Mouse (Mus musculus) MEL (cell line): ENCODE measurements around the gene Mark1. TPM values are rescaled to one million over a fixed set of nuclear protein-coding genes. Genes with fewer than 3 reads are reported as not detected.
A peak's percentile ranks its signal among the peaks of the same experiment; 100 is the strongest.

Experiments used
- DNase-seq: peaks from one replicate; pipeline ENCODE4 v3.0.0; 2011; ENCODE audit warnings: low read depth, low spot score
- H3K27ac ChIP-seq: 2 replicates; pipeline ENCODE4 v1.5.1; 2012; ENCODE audit warnings: low read depth, mild to moderate bottlenecking, control low read depth, low read length, moderate library complexity; ENCODE audit not compliant: control insufficient read depth
- H3K27me3 ChIP-seq, 2 experiments: fragments of 150-350 bp in 1 of 2; sonication (generic) in 1 of 2; 2 replicates each; pipeline ENCODE4 v1.6.1; 2012; ENCODE audit warnings: low read length in 2 of 2, mild to moderate bottlenecking in 2 of 2, improper control_type of control experiment in 1 of 2, moderate library complexity in 1 of 2; ENCODE audit not compliant: insufficient read depth in 2 of 2, control insufficient read depth in 1 of 2
- H3K36me3 ChIP-seq, 2 experiments: 2 replicates each; pipeline ENCODE4 v1.6.1; 2012 to 2014; ENCODE audit warnings: low read length in 2 of 2, improper control_type of control experiment in 1 of 2, inconsistent platforms in 1 of 2, mild to moderate bottlenecking in 1 of 2; ENCODE audit not compliant: insufficient read depth in 2 of 2, control insufficient read depth in 1 of 2
- H3K4me1 ChIP-seq, 2 experiments: fragments of 150-350 bp in 1 of 2; sonication (generic) in 1 of 2; 2 replicates each; pipeline ENCODE4 v1.6.1; 2012; ENCODE audit warnings: low read length in 2 of 2, improper control_type of control experiment in 1 of 2, mild to moderate bottlenecking in 1 of 2; ENCODE audit not compliant: insufficient read depth in 2 of 2, control insufficient read depth in 1 of 2
- H3K4me3 ChIP-seq, 2 experiments: fragments of 150-350 bp in 1 of 2; sonication (generic) in 1 of 2; 2 replicates each; pipeline ENCODE4 v1.5.1; 2012; ENCODE audit warnings: low read depth in 2 of 2, low read length in 2 of 2, mild to moderate bottlenecking in 2 of 2, moderate library complexity in 2 of 2, control low read depth in 1 of 2, improper control_type of control experiment in 1 of 2; ENCODE audit not compliant: control insufficient read depth in 1 of 2, insufficient read depth in 1 of 2
- H3K79me2 ChIP-seq: 2 replicates; pipeline ENCODE4 v1.6.1; 2012; ENCODE audit warnings: mild to moderate bottlenecking, low read length, moderate library complexity; ENCODE audit not compliant: control insufficient read depth, poor library complexity, insufficient read depth
- H3K9ac ChIP-seq: 2 replicates; pipeline ENCODE4 v1.6.1; 2012; ENCODE audit warnings: low read depth, mild to moderate bottlenecking, control low read depth, low read length, moderate library complexity; ENCODE audit not compliant: control insufficient read depth, poor library complexity, severe bottlenecking
- H3K9me3 ChIP-seq: fragments of 150-350 bp; sonication (generic); replicated peaks from 2 replicates; pipeline ENCODE4 v1.6.1; 2012; ENCODE audit warnings: mild to moderate bottlenecking, low read length, improper control_type of control experiment, moderate library complexity; ENCODE audit not compliant: insufficient read depth
- CHD1 ChIP-seq: IDR thresholded peaks from 2 replicates; pipeline ENCODE4 v1.6.1; 2012; ENCODE audit warnings: low read depth, mild to moderate bottlenecking, inconsistent platforms, low read length, improper control_type of control experiment
- CTCF ChIP-seq, 3 experiments: IDR thresholded peaks in 2 of 3; conservative IDR thresholded peaks in 1 of 3; 2 replicates each; pipeline ENCODE4 v1.5.1; 2011 to 2012; ENCODE audit warnings: low read length in 3 of 3, low read depth in 2 of 3, mild to moderate bottlenecking in 2 of 3, improper control_type of control experiment in 1 of 3, inconsistent platforms in 1 of 3, mixed read lengths in 1 of 3, moderate library complexity in 1 of 3; ENCODE audit not compliant: control insufficient read depth in 1 of 3, insufficient read depth in 1 of 3, poor library complexity in 1 of 3, severe bottlenecking in 1 of 3
- ELF1 ChIP-seq: IDR thresholded peaks from 2 replicates; pipeline ENCODE4 v1.6.1; 2014; ENCODE audit warnings: low read depth, mild to moderate bottlenecking, inconsistent platforms, low read length, improper control_type of control experiment, moderate library complexity
- GABPA ChIP-seq: IDR thresholded peaks from 2 replicates; pipeline ENCODE4 v1.6.1; 2012; ENCODE audit warnings: low read depth, mild to moderate bottlenecking, inconsistent platforms, low read length, improper control_type of control experiment, moderate library complexity
- HCFC1 ChIP-seq: IDR thresholded peaks from 2 replicates; pipeline ENCODE4 v1.6.1; 2012; ENCODE audit warnings: low read depth, mild to moderate bottlenecking, inconsistent platforms, low read length, improper control_type of control experiment, moderate library complexity
- MEF2A ChIP-seq: IDR thresholded peaks from 2 replicates; pipeline ENCODE4 v1.6.1; 2014; ENCODE audit warnings: low read depth, mild to moderate bottlenecking, inconsistent platforms, low read length, improper control_type of control experiment; ENCODE audit not compliant: poor library complexity, insufficient replicate concordance, severe bottlenecking; ENCODE audit errors: extremely low read depth
- MXI1 ChIP-seq: IDR thresholded peaks from 2 replicates; pipeline ENCODE4 v1.6.1; 2011; ENCODE audit warnings: mild to moderate bottlenecking, low read depth, low read length, improper control_type of control experiment
- POLR2A ChIP-seq, 2 experiments: IDR thresholded peaks; 2 replicates each; pipeline ENCODE4 v1.6.1; 2011 to 2012; ENCODE audit warnings: low read length in 2 of 2, mild to moderate bottlenecking in 2 of 2, control low read depth in 1 of 2, improper control_type of control experiment in 1 of 2, low read depth in 1 of 2, moderate library complexity in 1 of 2; ENCODE audit not compliant: control insufficient read depth in 1 of 2, insufficient read depth in 1 of 2, poor library complexity in 1 of 2
- POLR2AphosphoS5 ChIP-seq: IDR thresholded peaks from 2 replicates; pipeline ENCODE4 v1.6.1; 2012; ENCODE audit warnings: low read depth, borderline replicate concordance, mild to moderate bottlenecking, inconsistent platforms, low read length, moderate library complexity, mixed read lengths
- RAD21 ChIP-seq: IDR thresholded peaks from 2 replicates; pipeline ENCODE4 v1.6.1; 2011; ENCODE audit warnings: mild to moderate bottlenecking, low read depth, low read length, improper control_type of control experiment
- SIN3A ChIP-seq: IDR thresholded peaks from 2 replicates; pipeline ENCODE4 v1.6.1; 2012; ENCODE audit warnings: low read length, improper control_type of control experiment, inconsistent platforms
- SMC3 ChIP-seq: IDR thresholded peaks from 2 replicates; pipeline ENCODE4 v1.6.1; 2011; ENCODE audit warnings: low read depth, low read length, improper control_type of control experiment
- TBP ChIP-seq: IDR thresholded peaks from 2 replicates; pipeline ENCODE4 v1.8.0; 2011; ENCODE audit warnings: low read depth, low read length, improper control_type of control experiment
- USF1 ChIP-seq: IDR thresholded peaks from 2 replicates; pipeline ENCODE4 v1.6.1; 2014; ENCODE audit warnings: low read depth, mild to moderate bottlenecking, inconsistent platforms, low read length, improper control_type of control experiment, moderate library complexity
- ZC3H11A ChIP-seq: IDR thresholded peaks from 2 replicates; pipeline ENCODE4 v1.6.1; 2012; ENCODE audit warnings: low read depth, mild to moderate bottlenecking, inconsistent platforms, low read length, improper control_type of control experiment
- polyA plus RNA-seq, 2 experiments: library from polyadenylated mRNA; stranded (reverse) in 1 of 2; unstranded in 1 of 2; fragments of >175 nt in 1 of 2; fragments of >200 nt in 1 of 2; gene quantifications; 2 replicates each; pipeline versions ENCODE4 v1.2.1 to v1.2.4; 2012; ENCODE audit warnings: low replicate concordance in 2 of 2, low read depth in 1 of 2; ENCODE audit not compliant: insufficient read length in 2 of 2, insufficient read depth in 1 of 2, missing spikeins in 1 of 2
- total RNA-seq: library from RNA; depleted of rRNA; stranded (reverse); fragments of 300-350 nt; gene quantifications from 2 replicates; pipeline ENCODE4 v1.2.3, GENCODE M21; 2012

Mark1 gene
- total and polyA plus RNA-seq, 3 experiments, result not detected

- H3K36me3 ChIP-seq, result no peaks in the 10 kb centered on the region
- H3K9ac ChIP-seq, result no peak overlapping the region
- peaks cover 1 to 3% of the 10 kb centered on the region in 2 experiments; a peak in 3 of 4 replicates for H3K27me3 ChIP-seq
- no peak for DNase-seq
- H3K4me3 ChIP-seq, result no peak overlapping the region
- no peaks in the 10 kb centered on the region for H3K9me3 ChIP-seq
- H3K79me2 ChIP-seq, result no peaks in the 10 kb centered on the region
- H3K4me1 ChIP-seq, result no peaks in the 10 kb centered on the region
- TF ChIP-seq ZC3H11A (no peak), SIN3A (no peak), MXI1 (no peak), POLR2A (IDR thresholded peaks at IDR 0.05; ENCODE audit: control insufficient read depth in 1 of 2, insufficient read depth in 1 of 2, low read depth in 1 of 2, low read length in 2 of 2, poor library complexity in 1 of 2) (no peak), USF1 (no peak), TBP (no peak), CHD1 (no peak), ELF1 (no peak), HCFC1 (no peak), GABPA (no peak), MEF2A (no peak)
- H3K27ac ChIP-seq, result no peak overlapping the region
Observed at GRCm38 (mm10) chr1:184920057-184920456, 79.3 kb downstream of the Mark1 start.

- no peak overlapping the region for H3K9ac ChIP-seq
- peaks cover 4% of the 10 kb centered on the region in 2 experiments; a peak in 3 of 4 replicates for H3K27me3 ChIP-seq
- peak; percentile 57 for DNase-seq
- H3K79me2 ChIP-seq, result no peaks in the 10 kb centered on the region
- TF ChIP-seq CTCF (IDR thresholded peaks at IDR 0.05 in 2 of 3, conservative IDR thresholded peaks at IDR 0.05 in 1 of 3; ENCODE audit: control insufficient read depth in 1 of 3, insufficient read depth in 1 of 3, low read depth in 2 of 3, low read length in 3 of 3, poor library complexity in 1 of 3, severe bottlenecking in 1 of 3) (peak in 2 of 3 experiments; percentile 67 to 72; a peak in 4 of 6 replicates), ZC3H11A (peak; percentile 43), RAD21 (peak; percentile 52), POLR2AphosphoS5 (no peak), GABPA (no peak), SMC3 (peak; percentile 58)
- no peaks in the 10 kb centered on the region for H3K36me3 ChIP-seq
- no peaks in the 10 kb centered on the region for H3K4me1 ChIP-seq
- H3K9me3 ChIP-seq, result no peaks in the 10 kb centered on the region
- H3K4me3 ChIP-seq, result no peak overlapping the region
- H3K27ac ChIP-seq, result no peak overlapping the region
Observed at GRCm38 (mm10) chr1:184918227-184918888, 81.0 kb downstream of the Mark1 start.
